Mouse (Mus musculus): ENCODE results near the gene Snd1.

- no peak for TF ChIP-seq CTCF (IDR thresholded peaks at IDR 0.05; ENCODE audit: low read depth)
- no peak for TF ChIP-seq EP300 (IDR thresholded peaks at IDR 0.05; ENCODE audit: low read depth)
Measured at GRCm38 (mm10) chr6:28799818-28800217, 324.9 kb downstream of the Snd1 start.

Data from liver, embryonic 14.5 days (tissue).